Mouse (Mus musculus) urinary bladder, postnatal 36 days (tissue): ENCODE measurements around the gene Nop16.
"Not testable (repeated sequence)": the region's sequence is repeated elsewhere in the genome, so short reads cannot be mapped to it uniquely, and the experiment has no call there.

ENCODE experiments used
- DNase-seq, 2 experiments: peaks; one replicate each; pipeline ENCODE4 v3.0.0; 2022; ENCODE audit warnings: low spot score in 2 of 2, mixed read lengths in 1 of 2

Nop16 gene

DNA sequence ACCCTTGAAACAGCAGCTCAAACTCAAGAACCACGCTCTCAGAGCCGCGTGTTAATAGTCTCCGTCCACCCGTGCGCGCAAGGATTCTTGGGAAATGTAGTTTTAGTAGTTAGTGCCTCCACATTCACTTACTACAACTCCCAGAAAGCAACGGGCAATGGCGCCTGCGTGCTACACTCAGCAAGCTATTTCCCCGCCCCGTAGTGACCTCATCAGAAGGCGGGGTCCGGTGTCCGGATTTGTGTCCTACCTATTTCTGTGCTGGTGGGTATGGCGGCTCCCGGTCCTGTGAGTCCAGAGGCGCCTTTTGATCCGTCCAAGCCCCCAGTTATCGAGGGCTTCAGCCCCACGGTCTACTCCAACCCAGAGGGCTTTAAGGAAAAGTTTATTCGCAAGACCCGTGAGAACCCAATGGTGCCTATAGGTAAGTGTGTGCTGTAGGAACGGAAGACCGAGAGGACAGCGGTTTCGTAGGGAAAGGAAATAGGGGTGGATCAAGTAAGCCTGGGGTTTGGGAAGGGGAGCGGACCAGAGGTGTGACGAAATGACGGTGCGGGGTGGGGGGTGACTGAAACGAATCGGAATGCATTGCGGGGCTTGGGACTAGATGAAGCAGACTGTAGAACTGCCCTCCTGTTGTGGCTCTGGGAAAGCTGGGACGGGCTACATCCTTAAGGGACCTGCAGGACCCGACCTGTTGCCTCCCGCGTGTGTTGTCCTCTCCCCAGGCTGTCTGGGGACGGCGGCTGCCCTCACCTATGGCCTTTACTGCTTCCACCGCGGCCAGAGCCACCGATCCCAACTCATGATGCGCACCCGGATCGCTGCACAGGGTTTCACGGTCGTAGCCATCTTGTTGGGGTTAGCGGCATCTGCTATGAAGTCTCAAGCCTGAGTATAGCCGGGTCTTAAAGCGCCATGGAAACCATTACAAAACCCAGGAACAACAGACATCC, at the start of gene Nop16, which contains the start of gene Higd2a:
Gene Nop16, minus strand, starts transcription at position 95 of the 956 bp plus-strand sequence.
Gene Higd2a, plus strand, starts transcription at position 212 of the 956 bp plus-strand sequence.
- peak; percentile 96 to 97 for DNase-seq

DNA sequence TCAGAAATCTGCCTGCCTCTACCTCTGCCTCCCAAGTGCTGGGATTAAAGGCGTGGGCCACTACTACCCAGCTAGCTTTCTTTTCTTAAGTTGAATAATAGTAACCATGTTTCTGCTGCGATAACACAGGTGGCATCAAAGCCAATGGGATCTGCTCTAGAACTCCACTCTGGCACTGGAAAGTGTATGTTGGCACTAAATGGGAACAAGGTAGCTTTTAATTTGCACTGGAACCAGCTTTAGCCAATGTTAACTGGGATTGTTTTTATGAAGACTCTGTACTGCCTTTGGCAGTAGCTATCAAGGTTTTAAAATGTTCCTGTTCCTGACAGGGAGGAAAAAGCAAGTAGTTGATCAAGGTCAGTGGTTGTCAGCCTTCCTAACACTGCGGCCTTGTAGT, 45.1 kb upstream of the Nop16 start:
- DNase-seq = no peak

DNA sequence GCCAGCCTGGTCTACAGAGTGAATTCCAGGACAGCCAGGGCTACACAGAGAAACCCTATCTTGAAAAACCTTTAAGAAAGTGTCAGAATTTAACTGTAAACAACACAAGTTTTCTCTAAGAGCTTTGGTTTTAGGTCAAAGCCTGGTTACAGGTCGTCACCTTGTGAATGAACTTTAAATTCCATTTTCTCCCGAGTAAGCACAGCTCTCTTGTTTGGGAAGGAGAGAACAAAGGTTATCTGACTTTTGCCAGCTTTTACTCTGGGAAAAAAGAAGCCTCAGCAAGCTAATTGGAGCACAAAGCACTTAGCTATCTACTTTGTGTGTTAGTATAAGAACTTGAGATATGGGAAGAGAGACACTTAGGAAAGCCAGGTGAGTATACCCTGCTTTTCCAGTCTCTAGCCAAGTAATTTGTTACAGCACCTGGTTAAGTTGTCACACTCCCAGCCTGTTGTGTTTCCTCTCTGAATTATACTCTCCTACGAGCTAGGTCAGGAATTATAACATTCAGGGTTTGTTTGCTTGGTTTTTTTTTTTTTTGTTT, 42.9 kb upstream of the Nop16 start:
- DNase-seq = no peak

DNA sequence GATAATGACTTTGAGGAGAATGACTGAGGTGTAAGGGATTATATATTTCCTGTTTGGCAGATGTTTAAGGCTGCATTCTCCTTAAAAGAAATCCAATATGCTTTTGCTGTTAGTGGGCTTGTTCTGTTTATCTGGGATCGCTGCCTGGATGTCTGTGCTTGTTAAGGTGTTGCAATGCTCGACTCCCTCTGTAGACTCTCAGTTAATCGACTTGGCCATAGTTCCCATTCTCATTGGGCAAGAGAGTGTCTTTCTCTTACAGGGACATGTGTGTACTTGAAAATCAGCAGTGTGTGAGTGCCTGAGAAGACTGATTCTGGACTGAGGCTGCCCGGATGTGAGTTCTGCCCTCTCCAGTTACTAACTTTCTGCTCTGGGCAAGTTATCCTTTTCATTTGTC, 39.2 kb upstream of the Nop16 start:
- DNase-seq = peak in 1 of 2 experiments; percentile 55

DNA sequence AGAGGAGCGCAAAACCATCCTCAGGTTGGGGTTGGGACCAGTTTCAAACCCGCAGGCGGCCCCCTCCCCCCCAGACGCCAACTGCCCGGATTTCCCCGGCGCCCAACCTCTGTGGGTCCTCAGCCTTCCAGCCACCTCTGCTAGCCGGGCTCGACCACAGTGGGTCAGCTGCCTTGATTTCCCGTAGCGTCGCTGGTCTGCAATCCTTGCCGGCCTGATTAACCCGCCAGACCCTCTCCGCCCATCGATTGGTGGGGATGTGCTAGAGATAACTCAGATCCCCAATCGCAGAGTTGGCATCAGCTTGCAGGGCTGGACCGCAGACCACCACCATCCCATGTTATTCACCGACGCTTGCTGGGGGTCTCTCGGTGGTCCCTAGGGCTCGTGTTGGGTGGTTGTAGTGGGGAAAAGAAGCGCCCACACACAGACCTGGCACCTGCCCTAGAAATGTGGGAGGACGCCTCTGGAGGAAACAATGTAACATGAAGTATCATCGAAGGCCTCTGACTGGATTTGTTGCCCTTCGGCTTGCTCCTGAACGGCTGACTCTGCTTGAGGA, 32.2 kb upstream of the Nop16 start:
- no peak for DNase-seq

DNA sequence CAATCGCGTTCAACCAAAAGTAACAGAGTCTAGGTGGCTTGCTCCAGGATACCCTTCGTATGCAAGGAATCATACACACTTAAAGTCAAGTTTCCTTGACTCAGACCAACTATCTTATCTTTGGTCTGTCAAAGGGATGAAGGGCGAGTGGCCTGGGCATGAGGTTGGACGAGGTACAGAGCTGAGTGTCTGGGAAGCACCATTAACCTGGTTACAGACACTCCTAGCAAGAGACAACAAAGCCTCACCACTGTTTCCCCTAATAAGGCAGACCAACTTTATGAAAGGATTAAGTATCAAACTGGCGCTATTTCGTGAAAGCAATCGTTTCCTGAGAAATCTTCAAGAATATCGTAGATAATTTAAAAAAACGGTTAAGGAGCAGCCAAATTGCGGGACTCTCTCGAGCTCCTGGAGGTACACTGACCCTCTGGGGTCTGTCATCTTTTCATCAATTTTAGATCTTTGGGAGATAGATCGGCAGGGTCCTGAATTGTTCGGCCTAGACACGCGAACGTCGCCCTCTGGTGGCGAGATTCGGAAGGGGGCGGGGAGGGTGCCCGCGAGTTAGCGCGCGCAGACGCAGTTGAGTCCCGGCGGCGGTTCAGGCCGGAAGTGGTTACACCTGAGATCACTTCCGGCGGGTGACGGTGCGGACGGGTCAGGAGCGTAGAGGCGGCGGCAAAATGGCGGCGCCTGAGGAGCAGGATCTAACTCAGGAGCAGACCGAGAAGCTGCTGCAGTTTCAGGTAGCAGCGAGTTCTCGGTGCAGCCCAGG, 31.5 kb upstream of the Nop16 start, which contains the start of gene Faf2:
Gene Faf2, plus strand, starts transcription at position 630 of the 778 bp plus-strand sequence.
- DNase-seq = peak; percentile 97 to 98

DNA sequence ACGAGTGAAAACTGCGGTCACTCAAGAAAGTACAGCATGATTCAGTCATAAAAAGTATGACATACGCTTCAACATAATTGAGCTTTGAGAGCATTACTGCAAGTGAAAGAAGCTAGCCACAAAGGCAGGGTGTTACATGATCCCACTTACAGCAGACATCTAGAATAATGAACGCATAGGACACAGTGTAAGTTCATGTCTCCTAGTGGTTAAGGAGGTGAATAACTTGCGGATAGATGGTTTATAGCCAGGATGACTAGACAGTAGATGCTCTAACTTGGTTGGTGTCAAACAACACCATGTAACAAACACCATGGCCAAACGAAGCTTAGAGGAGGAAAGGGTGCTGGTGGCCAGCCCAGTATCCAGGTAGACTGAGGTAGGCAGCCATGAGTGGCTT, 27.1 kb upstream of the Nop16 start:
- DNase-seq = no peak

DNA sequence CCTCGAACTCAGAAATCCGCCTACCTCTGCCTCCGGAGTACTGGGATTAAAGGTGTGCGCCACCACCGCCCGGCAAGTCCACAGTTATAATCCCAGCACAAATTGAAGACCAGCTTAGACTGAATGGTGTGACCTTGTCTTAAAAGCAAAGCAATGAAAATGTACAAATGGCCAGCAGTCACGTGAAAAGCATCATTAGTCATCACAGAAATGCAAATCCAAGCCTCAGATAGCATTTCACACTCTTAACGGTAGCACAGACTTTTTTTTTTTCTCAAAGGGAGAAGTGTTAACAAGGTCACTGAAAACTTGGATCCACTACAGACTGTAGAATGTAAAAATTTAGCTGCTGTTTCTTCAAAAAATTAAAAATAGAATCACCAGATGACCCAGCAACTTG, 26.4 kb upstream of the Nop16 start:
- DNase-seq = no peak

DNA sequence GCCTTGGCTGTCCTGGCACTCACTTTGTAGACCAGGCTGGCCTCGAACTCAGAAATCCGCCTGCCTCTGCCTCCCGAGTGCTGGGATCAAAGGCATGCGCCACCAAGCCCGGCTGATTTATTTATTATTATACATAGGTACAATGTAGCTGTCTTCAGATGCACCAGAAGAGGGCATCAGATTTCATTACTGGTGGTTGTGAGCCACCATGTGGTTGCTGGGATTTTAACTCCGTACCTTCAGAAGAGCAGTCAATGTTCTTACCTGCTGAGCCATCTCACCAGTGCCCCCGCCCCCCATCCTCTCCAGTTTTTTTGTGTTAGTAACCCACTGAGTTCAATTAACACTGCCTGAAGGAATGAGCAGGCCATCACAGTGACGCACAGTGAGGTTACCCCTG, 23.3 kb upstream of the Nop16 start:
- DNase-seq = not testable (repeated sequence)

DNA sequence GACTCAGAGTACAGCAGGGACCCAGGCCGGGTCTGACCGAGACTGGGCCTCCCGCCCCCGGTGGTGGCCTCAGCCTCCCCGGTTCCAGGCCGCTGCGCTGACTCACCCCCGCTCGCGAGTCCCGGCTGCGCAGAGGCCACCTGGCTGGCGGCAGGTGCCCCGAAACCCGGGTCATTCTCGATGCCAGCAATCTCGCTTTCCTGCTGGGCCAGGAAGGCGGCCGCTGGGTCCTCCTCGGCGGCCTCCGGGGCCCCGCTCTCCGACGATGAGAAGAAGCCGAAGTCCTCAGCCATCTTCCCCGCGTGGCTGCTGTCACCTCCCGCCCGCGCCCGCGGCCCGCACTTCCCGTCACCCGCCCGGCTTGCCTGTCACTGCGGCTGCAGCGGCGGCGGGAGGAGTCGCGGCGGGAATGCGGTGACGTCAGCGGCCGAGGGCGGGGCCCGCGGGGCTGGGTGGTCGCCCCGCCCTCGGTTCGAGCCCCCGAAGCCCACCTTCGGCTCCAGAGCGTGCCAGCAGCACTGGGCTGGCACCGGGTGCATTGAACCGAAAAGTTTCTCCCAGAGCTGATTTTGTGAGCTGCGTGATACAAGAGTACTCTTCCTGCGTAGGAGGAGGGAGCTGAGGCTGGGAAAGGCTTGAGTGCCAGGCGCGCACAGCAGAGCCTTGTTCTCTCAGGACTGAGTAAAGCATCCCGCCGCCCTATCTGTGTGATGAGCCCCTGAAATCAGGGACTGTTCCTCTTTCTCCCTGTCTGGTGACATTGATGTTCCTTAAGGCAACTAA, 21.3 kb upstream of the Nop16 start, which contains the start of gene Cltb:
Gene Cltb, minus strand, starts transcription at position 373 of the 783 bp plus-strand sequence.
- peak; percentile 86 to 87 for DNase-seq

DNA sequence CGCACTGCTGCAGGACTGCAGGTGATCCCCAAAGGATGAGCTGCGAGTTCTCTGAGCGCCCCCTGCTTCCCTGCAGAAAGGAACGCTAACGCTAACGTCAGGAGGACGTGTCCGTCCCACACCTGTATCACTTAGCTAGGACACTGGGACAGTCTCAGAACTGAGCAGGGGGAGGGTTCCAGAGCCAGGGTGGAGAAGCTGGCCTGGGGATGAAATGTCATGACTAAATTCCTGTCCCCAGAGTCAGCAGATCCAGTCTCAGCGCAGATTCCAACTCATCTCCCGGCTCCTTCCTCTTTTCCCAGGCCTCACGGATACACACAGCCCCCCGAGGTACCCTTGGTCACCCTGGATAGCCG, 20.7 kb upstream of the Nop16 start:
- DNase-seq = peak in 1 of 2 experiments; percentile 33

DNA sequence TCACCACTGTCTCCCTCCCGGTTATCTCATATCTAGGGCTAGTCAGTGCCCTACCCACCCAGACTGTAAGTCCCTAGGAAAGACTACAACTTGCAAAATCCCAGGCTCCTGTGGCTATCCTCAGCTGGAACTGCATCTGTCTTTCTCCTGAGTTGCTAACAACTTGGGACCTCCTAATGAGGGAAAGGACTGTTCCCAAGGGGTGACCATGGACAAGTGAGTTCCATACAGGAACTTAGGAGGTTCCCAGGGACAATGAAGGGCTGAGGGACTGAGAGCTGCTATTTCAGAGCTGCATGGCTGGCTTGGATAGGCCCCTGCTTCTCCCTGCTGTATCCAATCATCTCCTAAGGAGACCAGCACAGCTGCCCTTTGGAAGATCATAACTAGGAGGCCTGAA, 19.4 kb upstream of the Nop16 start:
- no peak for DNase-seq

DNA sequence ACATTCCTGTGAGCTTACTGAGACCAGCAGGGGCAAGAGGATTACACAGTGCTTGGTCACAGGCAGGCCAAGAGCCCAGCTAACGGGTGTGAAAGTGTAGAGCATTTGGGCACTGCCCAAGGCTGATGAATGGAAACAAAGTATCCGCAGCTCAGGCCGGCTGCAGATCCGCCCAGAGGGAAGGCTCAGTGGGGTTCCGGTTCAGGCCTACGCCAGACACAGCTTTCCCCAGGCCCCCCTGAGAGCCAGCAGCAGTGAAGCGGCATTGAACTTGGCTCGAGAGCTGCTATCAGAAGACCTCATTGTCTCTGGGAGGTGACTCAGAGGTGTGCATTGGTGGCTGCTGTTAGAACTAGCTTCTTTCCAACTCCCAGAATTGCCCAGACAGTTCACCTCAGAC, 18.8 kb upstream of the Nop16 start:
- DNase-seq = no peak

DNA sequence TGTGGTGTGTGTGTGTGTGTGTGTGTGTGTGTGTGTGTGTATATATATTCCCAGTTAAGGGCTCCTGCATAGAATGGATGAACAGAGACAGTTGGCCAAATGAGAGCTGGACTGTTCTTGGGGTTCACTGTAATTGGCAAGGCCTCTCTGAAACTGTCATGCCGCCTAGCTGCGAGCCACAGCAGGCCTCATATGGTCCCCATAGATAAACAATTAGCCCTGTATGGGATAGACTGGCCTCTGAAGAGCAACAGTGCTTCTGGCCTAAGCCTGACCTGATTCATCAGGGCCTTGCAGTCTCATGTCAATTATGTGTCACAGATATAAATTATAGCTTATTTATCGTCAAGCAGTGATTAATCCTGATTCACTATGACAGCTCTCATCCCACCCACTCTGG, 18.1 kb upstream of the Nop16 start:
- DNase-seq = no peak

DNA sequence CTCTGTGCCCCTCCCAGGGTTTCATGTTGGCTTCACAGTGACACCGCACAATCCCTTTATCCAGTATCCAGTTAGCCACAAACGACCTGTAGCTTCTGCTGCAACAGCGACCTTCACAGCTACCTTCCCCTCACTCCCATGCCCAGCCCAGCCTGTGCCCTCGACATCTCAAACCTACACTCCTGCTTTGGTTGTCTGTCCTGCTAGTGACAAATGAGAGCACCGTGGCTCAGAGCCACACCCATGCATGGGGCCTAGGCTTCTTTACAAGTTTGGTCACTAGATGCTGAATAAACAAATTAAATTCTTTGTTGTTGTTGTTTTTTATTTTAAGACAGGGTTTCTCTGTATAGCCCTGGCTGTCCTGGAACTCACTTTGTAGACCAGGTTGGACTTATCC, 17.3 kb upstream of the Nop16 start:
- DNase-seq = no peak

DNA sequence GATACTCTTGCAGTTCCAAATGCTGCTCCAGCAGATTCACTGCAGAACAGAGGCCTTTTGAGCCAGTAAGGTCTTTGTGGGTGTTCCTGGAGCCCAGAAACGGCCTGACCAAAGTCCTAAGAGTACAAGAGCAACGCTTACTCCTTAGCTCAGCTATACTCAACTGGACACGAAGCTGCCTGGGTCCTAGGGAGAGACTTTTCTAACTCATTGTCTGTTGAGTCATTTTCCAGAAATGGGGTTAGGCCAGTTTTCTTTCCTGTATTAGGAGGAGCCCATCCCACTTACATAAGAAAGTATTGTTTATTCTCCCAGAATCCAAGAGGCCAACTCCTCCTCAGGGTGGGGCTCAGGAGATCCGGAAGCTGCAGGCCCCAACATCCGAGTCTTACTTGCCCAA, 15.5 kb upstream of the Nop16 start:
- peak in 1 of 2 experiments; percentile 31 for DNase-seq

DNA sequence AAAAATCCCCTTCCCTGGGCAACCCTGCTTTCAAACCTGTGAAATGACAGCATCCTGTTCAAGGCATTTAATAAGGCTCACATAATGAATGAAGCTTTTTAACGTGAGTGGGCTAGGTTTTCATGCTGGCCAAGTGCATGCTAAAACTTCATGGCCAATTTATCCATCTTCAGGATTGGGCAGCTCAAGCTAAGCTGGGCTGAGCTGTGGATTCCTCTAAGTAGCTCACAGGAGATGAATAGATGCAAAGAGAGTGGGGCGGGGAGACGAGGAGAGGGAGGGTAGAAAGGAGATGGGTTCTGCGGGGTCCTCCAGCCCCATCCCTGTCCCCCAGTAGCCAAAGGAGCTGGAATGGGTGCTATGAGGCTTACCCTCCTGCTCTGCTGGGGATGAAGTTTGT, 14.3 kb upstream of the Nop16 start:
- DNase-seq = no peak

DNA sequence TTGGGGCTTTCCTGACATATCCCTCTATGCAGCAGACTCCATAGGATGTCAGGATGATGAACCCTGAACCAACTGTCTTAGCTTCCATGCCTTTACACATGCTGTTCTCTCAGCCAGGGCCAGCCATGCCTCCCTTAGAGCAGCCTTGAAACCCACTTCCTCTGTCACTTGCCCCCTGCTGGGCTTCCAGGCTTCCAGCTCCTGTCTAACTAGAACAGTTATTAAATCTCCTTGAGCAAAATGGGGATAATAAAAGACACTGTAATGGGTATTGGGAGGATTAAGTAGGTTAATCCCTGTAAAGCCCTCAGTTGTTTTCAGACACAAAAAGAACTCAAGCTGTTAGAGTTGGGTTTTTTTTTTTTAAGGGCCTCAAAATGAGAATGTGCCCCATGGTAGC, 13.6 kb upstream of the Nop16 start:
- no peak for DNase-seq

DNA sequence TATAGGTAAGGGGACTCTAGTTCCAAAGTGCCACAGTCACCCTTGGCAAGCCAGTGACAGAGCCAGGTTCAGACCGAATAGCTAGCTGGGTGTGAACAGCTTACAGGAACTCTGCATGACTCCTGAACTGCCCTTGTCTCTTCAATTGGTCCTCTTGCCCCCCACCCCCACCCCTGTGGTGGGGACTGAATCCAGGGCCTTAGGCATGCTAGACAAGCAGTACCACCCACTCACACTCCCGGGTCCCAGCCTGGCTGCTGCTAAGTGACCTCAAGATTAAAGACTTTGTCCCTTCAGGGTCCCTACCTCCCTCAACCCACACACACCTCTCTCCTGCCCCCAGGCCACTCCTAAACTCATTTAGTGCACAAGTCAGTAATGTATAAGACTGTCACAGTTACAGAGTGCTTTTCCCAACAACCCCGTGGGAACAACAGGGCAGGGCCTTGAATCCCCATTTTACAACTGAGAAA, 12.8 kb upstream of the Nop16 start:
- no peak for DNase-seq

DNA sequence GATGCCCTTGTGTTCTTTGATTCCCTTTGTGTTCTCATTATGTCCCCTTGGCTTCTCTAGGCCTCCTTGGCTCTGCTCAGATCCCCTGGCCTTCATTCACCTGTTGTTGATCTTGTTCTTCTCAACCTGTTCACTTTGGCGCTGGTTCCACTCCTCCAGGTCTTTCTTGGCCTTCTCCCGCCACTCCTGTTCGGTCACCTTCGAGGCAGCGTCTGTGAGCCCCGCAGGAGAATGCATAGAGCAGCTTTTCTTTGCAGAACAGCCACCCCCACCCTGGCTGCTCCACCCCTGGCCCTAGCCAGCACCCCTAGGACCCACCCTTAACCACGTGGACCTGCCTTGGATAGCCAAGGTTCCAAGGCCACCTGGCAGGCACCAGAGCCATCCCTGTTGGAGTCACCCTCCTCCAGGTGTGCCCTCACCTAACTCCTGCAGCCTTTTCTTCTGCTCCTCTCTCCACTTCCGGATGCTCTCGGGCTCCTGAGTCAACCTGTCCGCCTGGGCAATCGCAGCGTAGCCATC, 8.8 kb upstream of the Nop16 start:
- no peak for DNase-seq

DNA sequence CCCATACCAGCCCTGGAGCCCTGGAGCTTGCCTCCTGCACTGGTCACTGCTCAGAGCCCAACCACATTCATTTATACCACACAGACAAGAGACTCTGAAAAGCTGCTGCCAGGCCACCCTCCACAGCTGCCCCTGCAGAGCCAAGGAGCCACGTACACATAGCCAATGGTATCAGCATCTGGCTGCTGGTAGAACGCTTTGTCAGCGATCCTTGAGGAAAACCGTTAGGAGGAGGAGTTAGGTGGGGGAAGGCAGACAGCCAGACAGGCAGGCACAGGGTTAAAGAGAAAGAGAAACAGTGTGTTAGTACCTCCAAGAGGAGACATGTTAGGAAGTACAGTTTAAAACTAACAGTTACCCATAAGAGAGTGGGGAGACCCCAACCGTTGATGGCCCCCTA, 7.0 kb upstream of the Nop16 start:
- no peak for DNase-seq
